Mouse (Mus musculus): ENCODE measurements at regions not wholly inside any gene's neighbourhood (a gene's known extent, or its start where the extent isn't known, plus 50 kb on each side); places are given as distances from the start of the nearest gene placed in this dataset.

GRCm38 (mm10) chr2:48617141-48617699 is 196.7 kb upstream of the Acvr2a start:
- no peak for DNase-seq (ENCODE audit: low spot score in 2 of 2)

GRCm38 (mm10) chr2:48619042-48619441 is 194.9 kb upstream of the Acvr2a start:
- no peak for DNase-seq (ENCODE audit: low spot score in 2 of 2)

- DNase-seq (ENCODE audit: low spot score in 2 of 2), result no peak
Measured at GRCm38 (mm10) chr2:48620815-48621214, 193.1 kb upstream of the Acvr2a start.

- no peak for DNase-seq (ENCODE audit: low spot score in 2 of 2)
Measured at GRCm38 (mm10) chr2:48622316-48622715, 191.6 kb upstream of the Acvr2a start.

- DNase-seq (ENCODE audit: low spot score in 2 of 2), result peak; percentile 40 to 58
Measured at GRCm38 (mm10) chr2:48624040-48624439, 189.9 kb upstream of the Acvr2a start.

GRCm38 (mm10) chr2:48624461-48624860 is 189.4 kb upstream of the Acvr2a start:
- DNase-seq (ENCODE audit: low spot score in 2 of 2), result no peak

- peak in 1 of 2 experiments; percentile 27 for DNase-seq (ENCODE audit: low spot score in 2 of 2)
Measured at GRCm38 (mm10) chr2:48627011-48627410, 186.9 kb upstream of the Acvr2a start.

- DNase-seq (ENCODE audit: low spot score in 2 of 2), result no peak
Measured at GRCm38 (mm10) chr2:48629106-48630050, 184.5 kb upstream of the Acvr2a start.

- no peak for DNase-seq (ENCODE audit: low spot score in 2 of 2)
Measured at GRCm38 (mm10) chr2:48634456-48635174, 179.3 kb upstream of the Acvr2a start.

GRCm38 (mm10) chr2:48636108-48636507 is 177.8 kb upstream of the Acvr2a start:
- DNase-seq (ENCODE audit: low spot score in 2 of 2), result no peak

GRCm38 (mm10) chr2:48644114-48644513 is 169.8 kb upstream of the Acvr2a start:
- no peak for DNase-seq (ENCODE audit: low spot score in 2 of 2)

- DNase-seq (ENCODE audit: low spot score in 2 of 2), result no peak
Measured at GRCm38 (mm10) chr2:48650281-48650680, 163.6 kb upstream of the Acvr2a start.

- no peak for DNase-seq (ENCODE audit: low spot score in 2 of 2)
Measured at GRCm38 (mm10) chr2:48661222-48661621, 152.7 kb upstream of the Acvr2a start.

GRCm38 (mm10) chr2:48665103-48665502 is 148.8 kb upstream of the Acvr2a start:
- no peak for DNase-seq (ENCODE audit: low spot score in 2 of 2)

- no peak for DNase-seq (ENCODE audit: low spot score in 2 of 2)
Measured at GRCm38 (mm10) chr2:48689098-48689497, 124.8 kb upstream of the Acvr2a start.

- no peak for DNase-seq (ENCODE audit: low spot score in 2 of 2)
Measured at GRCm38 (mm10) chr2:48694509-48694908, 119.4 kb upstream of the Acvr2a start.

GRCm38 (mm10) chr2:48700886-48701285 is 113.0 kb upstream of the Acvr2a start:
- DNase-seq (ENCODE audit: low spot score in 2 of 2), result no peak

- peak in 1 of 2 experiments; percentile 39 for DNase-seq (ENCODE audit: low spot score in 2 of 2)
Measured at GRCm38 (mm10) chr2:48705103-48705804, 108.7 kb upstream of the Acvr2a start.

GRCm38 (mm10) chr2:48705805-48706150 is 108.1 kb upstream of the Acvr2a start:
- DNase-seq (ENCODE audit: low spot score in 2 of 2), result no peak

GRCm38 (mm10) chr2:48706188-48706587 is 107.7 kb upstream of the Acvr2a start:
- DNase-seq (ENCODE audit: low spot score in 2 of 2), result no peak

GRCm38 (mm10) chr2:48716206-48716605 is 97.7 kb upstream of the Acvr2a start:
- DNase-seq (ENCODE audit: low spot score in 2 of 2), result no peak

- DNase-seq (ENCODE audit: low spot score in 2 of 2), result no peak
Measured at GRCm38 (mm10) chr2:48717770-48718169, 96.1 kb upstream of the Acvr2a start.
